Mouse (Mus musculus) myocyte (in vitro differentiated cells): ENCODE measurements at regions not wholly inside any gene's neighbourhood (a gene's known extent, or its start where the extent isn't known, plus 50 kb on each side); places are given as distances from the start of the nearest gene placed in this dataset.

Experiments
- E2F4 ChIP-seq: IDR thresholded peaks from one replicate; pipeline ENCODE4 v1.6.1; 2011; ENCODE audit warnings: mild to moderate bottlenecking, control low read depth, moderate library complexity; ENCODE audit not compliant: insufficient read depth
- MAX ChIP-seq: IDR thresholded peaks from one replicate; pipeline ENCODE4 v1.6.1; 2011; ENCODE audit warnings: low read depth, mild to moderate bottlenecking, control low read depth
- MYOD1 ChIP-seq, 3 experiments: IDR thresholded peaks; one replicate each; pipeline ENCODE4 v1.6.1; 2011; ENCODE audit warnings: control low read depth in 2 of 3, low read depth in 2 of 3, mild to moderate bottlenecking in 2 of 3, moderate library complexity in 1 of 3; ENCODE audit not compliant: insufficient read length in 2 of 3, control insufficient read depth in 1 of 3
- MYOG ChIP-seq, 3 experiments: IDR thresholded peaks; one replicate each; pipeline ENCODE4 v1.6.1; 2011; ENCODE audit warnings: control low read depth in 2 of 3, low read depth in 2 of 3, mild to moderate bottlenecking in 2 of 3; ENCODE audit not compliant: insufficient read length in 2 of 3, control insufficient read depth in 1 of 3, insufficient read depth in 1 of 3
- POLR2A ChIP-seq: IDR thresholded peaks from one replicate; pipeline ENCODE4 v1.6.1; 2011; ENCODE audit warnings: low read depth, mild to moderate bottlenecking, control low read depth, moderate library complexity; ENCODE audit not compliant: insufficient read length
- POLR2AphosphoS2 ChIP-seq: IDR thresholded peaks from one replicate; pipeline ENCODE4 v1.6.1; 2011; ENCODE audit warnings: low read depth, control low read depth; ENCODE audit not compliant: insufficient read length
- TCF12 ChIP-seq: IDR thresholded peaks from one replicate; pipeline ENCODE4 v1.6.1; 2011; ENCODE audit warnings: mild to moderate bottlenecking, control low read depth; ENCODE audit not compliant: poor library complexity, insufficient read depth, severe bottlenecking
- USF1 ChIP-seq: IDR thresholded peaks from one replicate; pipeline ENCODE4 v1.6.1; 2011; ENCODE audit warnings: low read depth, mild to moderate bottlenecking, control low read depth, moderate library complexity

- TF ChIP-seq POLR2A (no peak), MYOG (IDR thresholded peaks at IDR 0.05; ENCODE audit: control insufficient read depth in 1 of 3, insufficient read depth in 1 of 3, insufficient read length in 2 of 3, low read depth in 2 of 3) (no peak), USF1 (no peak), MAX (no peak), E2F4 (no peak), TCF12 (no peak), POLR2AphosphoS2 (no peak), MYOD1 (IDR thresholded peaks at IDR 0.05; ENCODE audit: control insufficient read depth in 1 of 3, insufficient read length in 2 of 3, low read depth in 2 of 3) (no peak)
Observed at GRCm38 (mm10) chr12:79878163-79878562, 234.7 kb downstream of the Zfp36l1 start.
